Mouse (Mus musculus) CH12.LX (cell line): ENCODE results near the gene Fiz1. TPM values are rescaled to one million over a fixed set of nuclear protein-coding genes. Genes with fewer than 3 reads are reported as not detected.

Experiments used
- DNase-seq: peaks from one replicate; pipeline ENCODE4 v3.0.0-alpha.2; 2013; ENCODE audit errors: extremely low read depth
- H3K27ac ChIP-seq: 2 replicates; pipeline ENCODE4 v1.5.1; 2012; ENCODE audit warnings: low read depth, mild to moderate bottlenecking, control low read depth, moderate library complexity; ENCODE audit not compliant: insufficient read depth
- H3K27me3 ChIP-seq: replicated peaks from 2 replicates; pipeline ENCODE3; 2012; ENCODE audit warnings: inconsistent platforms
- H3K36me3 ChIP-seq, 2 experiments: replicated peaks in 1 of 2; 2 replicates each; pipeline versions ENCODE3 to v1.6.1; 2012; ENCODE audit warnings: inconsistent platforms in 1 of 2, low read length in 1 of 2, mild to moderate bottlenecking in 1 of 2, mixed read lengths in 1 of 2, moderate library complexity in 1 of 2; ENCODE audit not compliant: control insufficient read depth in 1 of 2, insufficient read depth in 1 of 2
- H3K4me1 ChIP-seq, 2 experiments: 2 replicates each; pipeline ENCODE4 v1.6.1; 2012; ENCODE audit warnings: inconsistent platforms in 1 of 2, moderate library complexity in 1 of 2; ENCODE audit not compliant: insufficient read depth in 2 of 2, control insufficient read depth in 1 of 2
- H3K4me2 ChIP-seq: 2 replicates; pipeline ENCODE4 v1.6.1; 2012; ENCODE audit warnings: low read depth, mild to moderate bottlenecking, control low read depth; ENCODE audit not compliant: poor library complexity, insufficient read depth, severe bottlenecking
- H3K4me3 ChIP-seq, 3 experiments: fragments of 150-350 bp in 1 of 3; sonication (generic) in 1 of 3; replicated peaks in 1 of 3; 2 replicates each; pipeline versions ENCODE3 to v1.5.1; 2011 to 2012; ENCODE audit warnings: low read depth in 2 of 3, low read length in 2 of 3, mild to moderate bottlenecking in 2 of 3, moderate library complexity in 2 of 3, control low read depth in 1 of 3, improper control_type of control experiment in 1 of 3, inconsistent platforms in 1 of 3, mixed read lengths in 1 of 3; ENCODE audit not compliant: poor library complexity in 1 of 3
- H3K79me2 ChIP-seq: replicated peaks from 2 replicates; pipeline ENCODE4 v1.6.1; 2012; ENCODE audit warnings: mild to moderate bottlenecking, moderate library complexity; ENCODE audit not compliant: control insufficient read depth, poor library complexity, insufficient read depth, severe bottlenecking; ENCODE audit errors: extremely low read depth
- H3K9ac ChIP-seq: 2 replicates; pipeline ENCODE4 v1.6.1; 2012; ENCODE audit warnings: low read depth, mild to moderate bottlenecking, control low read depth, moderate library complexity; ENCODE audit not compliant: insufficient read depth
- H3K9me3 ChIP-seq: replicated peaks from 2 replicates; pipeline ENCODE3; 2012; ENCODE audit warnings: low read length, inconsistent platforms, mixed read lengths
- CTCF ChIP-seq, 2 experiments: IDR thresholded peaks in 1 of 2; conservative IDR thresholded peaks in 1 of 2; 2 replicates each; pipeline ENCODE4 v1.5.1; 2011 to 2012; ENCODE audit warnings: low read depth in 2 of 2, low read length in 2 of 2, improper control_type of control experiment in 1 of 2, inconsistent platforms in 1 of 2, mild to moderate bottlenecking in 1 of 2, moderate library complexity in 1 of 2
- E2F4 ChIP-seq: IDR thresholded peaks from 2 replicates; pipeline ENCODE4 v1.6.1; 2011; ENCODE audit warnings: low read depth, low read length, improper control_type of control experiment; ENCODE audit not compliant: insufficient replicate concordance
- ELF1 ChIP-seq: IDR thresholded peaks from 2 replicates; pipeline ENCODE4 v1.6.1; 2014; ENCODE audit warnings: low read depth, mild to moderate bottlenecking, inconsistent platforms, low read length, improper control_type of control experiment
- ETS1 ChIP-seq: conservative IDR thresholded peaks from 2 replicates; pipeline ENCODE4 v1.6.1; 2012; ENCODE audit warnings: low read depth, mild to moderate bottlenecking, inconsistent platforms, low read length, improper control_type of control experiment, moderate library complexity
- GABPA ChIP-seq: IDR thresholded peaks from 2 replicates; pipeline ENCODE4 v1.6.1; 2012; ENCODE audit warnings: low read depth, low read length, improper control_type of control experiment, inconsistent platforms; ENCODE audit not compliant: insufficient replicate concordance
- HCFC1 ChIP-seq: IDR thresholded peaks from 2 replicates; pipeline ENCODE4 v1.6.1; 2012; ENCODE audit warnings: low read depth, mild to moderate bottlenecking, inconsistent platforms, low read length, improper control_type of control experiment
- JUN ChIP-seq: IDR thresholded peaks from 2 replicates; pipeline ENCODE4 v1.6.1; 2011; ENCODE audit warnings: low read depth, mild to moderate bottlenecking, low read length, improper control_type of control experiment, moderate library complexity; ENCODE audit not compliant: insufficient read depth
- JUND ChIP-seq: conservative IDR thresholded peaks from 2 replicates; pipeline ENCODE4 v1.6.1; 2011; ENCODE audit warnings: low read depth, low read length, improper control_type of control experiment
- MAFK ChIP-seq: IDR thresholded peaks from 2 replicates; pipeline ENCODE4 v1.6.1; 2011; ENCODE audit warnings: low read length, improper control_type of control experiment; ENCODE audit not compliant: insufficient replicate concordance
- MEF2A ChIP-seq: IDR thresholded peaks from 2 replicates; pipeline ENCODE4 v1.6.1; 2014; ENCODE audit warnings: low read depth, mild to moderate bottlenecking, inconsistent platforms, low read length, improper control_type of control experiment, borderline replicate concordance
- NELFE ChIP-seq: IDR thresholded peaks from 2 replicates; pipeline ENCODE4 v1.6.1; 2011; ENCODE audit warnings: low read depth, low read length, improper control_type of control experiment
- PAX5 ChIP-seq: IDR thresholded peaks from 2 replicates; pipeline ENCODE4 v1.6.1; 2012; ENCODE audit warnings: low read length, inconsistent platforms, mixed read lengths
- POLR2A ChIP-seq: IDR thresholded peaks from 2 replicates; pipeline ENCODE4 v1.6.1; 2011; ENCODE audit warnings: low read depth, mild to moderate bottlenecking, improper control_type of control experiment, low read length
- RCOR1 ChIP-seq: conservative IDR thresholded peaks from 2 replicates; pipeline ENCODE4 v1.6.1; 2012; ENCODE audit warnings: low read depth, mild to moderate bottlenecking, inconsistent platforms, low read length, improper control_type of control experiment
- TBP ChIP-seq: conservative IDR thresholded peaks from 2 replicates; pipeline ENCODE4 v1.6.1; 2011; ENCODE audit warnings: low read depth, low read length, improper control_type of control experiment
- UBTF ChIP-seq: IDR thresholded peaks from 2 replicates; pipeline ENCODE4 v1.6.1; 2012; ENCODE audit warnings: low read depth, mild to moderate bottlenecking, inconsistent platforms, low read length, improper control_type of control experiment, moderate library complexity
- ZC3H11A ChIP-seq: IDR thresholded peaks from 2 replicates; pipeline ENCODE4 v1.6.1; 2012; ENCODE audit warnings: low read depth, mild to moderate bottlenecking, inconsistent platforms, low read length, improper control_type of control experiment
- ZKSCAN1 ChIP-seq: IDR thresholded peaks from 2 replicates; pipeline ENCODE4 v1.6.1; 2012; ENCODE audit warnings: low read depth, inconsistent platforms, low read length, improper control_type of control experiment, borderline replicate concordance
- dilution Hi-C: fragments of 300-500 bp; cut with MboI; formaldehyde crosslinking; loops from 2 replicates; pipeline ENCODE4 v1.14.3; 2020; ENCODE audit warnings: low sequenced_read_pairs; ENCODE audit not compliant: extremely low pct_unique_long_range_greater_than_20kb, extremely low pct_ligation_motif_present
- in situ Hi-C: fragments of 300-500 bp; cut with MboI; formaldehyde crosslinking; loops from 3 replicates; pipeline ENCODE4 v1.14.3; 2019; ENCODE audit warnings: low sequenced_read_pairs, low pct_ligation_motif_present, low pct_unique_long_range_greater_than_20kb, mixed read lengths
- polyA plus RNA-seq: library from polyadenylated mRNA; unstranded; fragments of >175 nt; gene quantifications from 2 replicates; pipeline ENCODE4 v1.2.1, GENCODE M21; 2012; ENCODE audit warnings: low read depth; ENCODE audit not compliant: insufficient read length
- total RNA-seq, 2 experiments: library from RNA; depleted of rRNA; stranded (reverse); fragments of 300-350 nt in 1 of 2; fragments of >200 nt in 1 of 2; gene quantifications; 2 replicates each; pipeline ENCODE4 v1.2.3; 2012 to 2014

Gene Fiz1
- total and polyA plus RNA-seq, 3 experiments: 18.4 to 40.8 (median 24.3) TPM

DNA sequence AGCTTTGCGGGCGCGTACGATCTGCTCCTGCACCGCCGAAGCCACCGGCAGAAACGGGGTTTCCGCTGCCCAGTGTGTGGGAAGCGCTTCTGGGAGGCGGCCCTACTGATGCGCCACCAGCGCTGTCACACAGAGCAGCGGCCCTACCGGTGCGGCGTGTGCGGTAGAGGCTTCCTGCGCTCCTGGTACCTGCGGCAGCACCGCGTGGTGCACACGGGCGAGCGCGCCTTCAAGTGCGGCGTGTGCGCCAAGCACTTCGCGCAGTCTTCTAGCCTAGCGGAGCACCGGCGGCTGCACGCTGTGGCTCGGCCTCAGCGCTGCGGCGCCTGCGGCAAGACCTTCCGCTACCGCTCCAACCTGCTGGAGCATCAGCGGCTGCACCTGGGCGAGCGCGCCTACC is 17.0 kb upstream of the Fiz1 start:
- H3K27ac ChIP-seq: no peak overlapping the region
- in situ Hi-C loops (no loop called here), dilution Hi-C loops (no loop called here)
- H3K4me1 ChIP-seq: no peaks in the 10 kb centered on the region
- no peak for DNase-seq
- no peak overlapping the region for H3K4me3 ChIP-seq
- peaks cover 33% of the 10 kb centered on the region for H3K9me3 ChIP-seq
- H3K79me2 ChIP-seq: no peaks in the 10 kb centered on the region
- TF ChIP-seq ELF1 (no peak), ZKSCAN1 (no peak), ETS1 (no peak)
- no peaks in the 10 kb centered on the region for H3K27me3 ChIP-seq
- no peak overlapping the region for H3K4me2 ChIP-seq
- no peak overlapping the region for H3K9ac ChIP-seq
- H3K36me3 ChIP-seq: peaks cover 59 to 94% of the 10 kb centered on the region in 2 experiments

DNA sequence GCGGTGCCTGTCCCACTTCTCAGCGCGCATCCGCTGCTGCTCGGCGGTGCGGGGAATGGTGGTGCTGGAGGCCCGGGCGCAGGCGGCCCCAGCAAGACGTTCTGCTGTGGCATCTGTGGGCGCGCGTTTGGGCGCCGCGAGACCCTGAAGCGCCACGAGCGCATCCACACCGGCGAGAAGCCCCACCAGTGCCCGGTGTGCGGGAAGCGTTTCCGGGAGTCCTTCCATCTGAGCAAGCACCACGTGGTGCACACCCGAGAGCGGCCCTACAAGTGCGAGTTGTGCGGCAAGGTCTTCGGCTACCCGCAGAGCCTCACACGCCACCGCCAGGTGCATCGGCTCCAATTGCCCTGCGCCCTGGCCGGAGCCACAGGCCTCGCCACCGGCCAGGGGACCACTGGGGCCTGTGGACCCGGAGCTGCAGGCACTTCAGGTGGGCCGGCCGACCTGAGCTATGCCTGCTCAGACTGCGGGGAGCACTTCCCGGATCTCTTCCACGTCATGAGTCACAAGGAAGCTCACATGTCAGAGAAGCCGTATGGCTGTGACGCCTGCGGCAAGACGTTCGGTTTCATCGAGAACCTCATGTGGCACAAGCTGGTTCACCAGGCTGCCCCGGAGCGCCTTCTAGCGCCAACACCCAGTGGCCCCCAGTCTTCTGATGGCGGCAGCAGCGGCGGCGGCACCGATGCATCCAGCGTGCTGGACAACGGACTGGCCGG is 16.2 kb upstream of the Fiz1 start:
- Histone ChIP-seq H3K4me1 (no peaks in the 10 kb centered on the region), H3K79me2 (no peaks in the 10 kb centered on the region), H3K4me2 (no peak overlapping the region), H3K9me3 (peaks cover 33% of the 10 kb centered on the region), H3K36me3 (peaks cover 62 to 95% of the 10 kb centered on the region in 2 experiments), H3K27ac (no peak overlapping the region), H3K4me3 (no peak overlapping the region), H3K9ac (no peak overlapping the region), H3K27me3 (no peaks in the 10 kb centered on the region)
- dilution Hi-C loops: no loop called here
- DNase-seq: no peak
- TF ChIP-seq E2F4 (no peak), ZC3H11A (no peak), CTCF (conservative IDR thresholded peaks at IDR 0.05 in 1 of 2, IDR thresholded peaks at IDR 0.05 in 1 of 2; ENCODE audit: low read depth in 2 of 2, low read length in 2 of 2) (no peak), GABPA (no peak), JUND (no peak), ELF1 (no peak)
- in situ Hi-C loops: no loop called here

DNA sequence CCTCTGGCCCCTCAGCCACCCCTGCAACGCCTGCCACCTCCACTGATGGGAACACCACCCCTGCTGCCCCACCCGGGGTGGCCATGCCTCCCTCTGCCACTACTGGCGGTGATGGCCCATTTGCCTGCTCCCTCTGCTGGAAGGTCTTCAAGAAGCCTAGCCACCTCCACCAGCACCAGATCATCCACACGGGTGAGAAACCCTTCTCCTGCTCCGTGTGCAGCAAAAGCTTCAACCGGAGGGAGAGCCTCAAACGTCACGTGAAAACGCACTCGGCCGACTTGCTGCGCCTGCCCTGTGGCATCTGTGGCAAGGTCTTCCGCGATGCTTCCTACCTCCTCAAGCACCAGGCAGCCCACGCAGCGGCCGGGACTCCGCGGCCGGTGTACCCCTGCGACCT is 15.4 kb upstream of the Fiz1 start:
- H3K9me3 ChIP-seq: peaks cover 33% of the 10 kb centered on the region
- no peak for TF ChIP-seq E2F4
- TF ChIP-seq MAFK: no peak
- TF ChIP-seq MEF2A: no peak
- TF ChIP-seq ELF1: no peak
- TF ChIP-seq HCFC1: no peak
- TF ChIP-seq NELFE: no peak
- no peak for TF ChIP-seq PAX5
- TF ChIP-seq RCOR1: no peak
- TF ChIP-seq JUN: no peak
- no peak for TF ChIP-seq CTCF (conservative IDR thresholded peaks at IDR 0.05 in 1 of 2, IDR thresholded peaks at IDR 0.05 in 1 of 2; ENCODE audit: low read depth in 2 of 2, low read length in 2 of 2)
- no peak for TF ChIP-seq POLR2A
- TF ChIP-seq UBTF: no peak
- TF ChIP-seq TBP: no peak
- TF ChIP-seq ZKSCAN1: no peak
- H3K4me2 ChIP-seq: no peak overlapping the region
- peak overlapping the region in 1 of 3 experiments; percentile 13 for H3K4me3 ChIP-seq
- dilution Hi-C loops: no loop called here
- H3K36me3 ChIP-seq: peaks cover 67 to 94% of the 10 kb centered on the region in 2 experiments
- H3K9ac ChIP-seq: no peak overlapping the region
- H3K79me2 ChIP-seq: 0 out of 2 replicates have a peak, but pooled peaks cover 5% of the 10 kb centered on the region
- H3K27ac ChIP-seq: no peak overlapping the region
- no peak for DNase-seq
- H3K4me1 ChIP-seq: no peaks in the 10 kb centered on the region
- in situ Hi-C loops: no loop called here
- H3K27me3 ChIP-seq: no peaks in the 10 kb centered on the region
